Mouse (Mus musculus): ENCODE data around the gene Bend6. TPM values are rescaled to one million over a fixed set of nuclear protein-coding genes. Genes with fewer than 3 reads are reported as not detected.

The Bend6 gene
- polyA plus RNA-seq, 1 experiment, result 0.59 TPM

GRCm38 (mm10) chr1:33830586-33830985, 77.0 kb downstream of the Bend6 start:
- H3K4me1 ChIP-seq (ENCODE audit: control insufficient read depth, insufficient read depth, low read length), result no peaks in the 10 kb centered on the region
- TF ChIP-seq POLR2A (IDR thresholded peaks at IDR 0.05; ENCODE audit: borderline replicate concordance, extremely low read depth, low read depth, low read length) (no peak), CTCF (IDR thresholded peaks at IDR 0.05; ENCODE audit: insufficient read depth, low read length) (no peak)
- no peak overlapping the region for H3K4me3 ChIP-seq (replicated peaks; ENCODE audit: extremely low read depth, low read depth, low read length)
- 68% methylated on average over 4 of the region's 4 CpGs for WGBS
- no peak for DNase-seq

- no peak overlapping the region for H3K4me3 ChIP-seq (replicated peaks; ENCODE audit: extremely low read depth, low read depth, low read length)
- 85% methylated on average over 2 of the region's 2 CpGs for WGBS
- H3K4me1 ChIP-seq (ENCODE audit: control insufficient read depth, insufficient read depth, low read length), result peaks cover 8% of the 10 kb centered on the region
- TF ChIP-seq CTCF (IDR thresholded peaks at IDR 0.05; ENCODE audit: insufficient read depth, low read length) (no peak), POLR2A (IDR thresholded peaks at IDR 0.05; ENCODE audit: borderline replicate concordance, extremely low read depth, low read depth, low read length) (no peak)
- DNase-seq, result no peak
Observed at GRCm38 (mm10) chr1:33817931-33818330, 89.7 kb downstream of the Bend6 start.

GRCm38 (mm10) chr1:33813868-33814794, 93.5 kb downstream of the Bend6 start, which contains the start of gene Zfp451:
Gene Zfp451, minus strand, starts transcription at chr1:33814595.
- H3K4me1 ChIP-seq (ENCODE audit: control insufficient read depth, insufficient read depth, low read length), result peaks cover 11% of the 10 kb centered on the region
- 1% methylated on average over 81 of the region's 85 CpGs for WGBS
- peak; percentile 87 for DNase-seq
- H3K4me3 ChIP-seq (replicated peaks; ENCODE audit: extremely low read depth, low read depth, low read length), result peak within 1 kb of the TSS; percentile 86
- TF ChIP-seq CTCF (IDR thresholded peaks at IDR 0.05; ENCODE audit: insufficient read depth, low read length) (no peak), POLR2A (IDR thresholded peaks at IDR 0.05; ENCODE audit: borderline replicate concordance, extremely low read depth, low read depth, low read length) (peak; percentile 70)

- Histone ChIP-seq H3K4me1 (ENCODE audit: control insufficient read depth, insufficient read depth, low read length) (peaks cover 11% of the 10 kb centered on the region), H3K4me3 (replicated peaks; ENCODE audit: extremely low read depth, low read depth, low read length) (peak overlapping the region; percentile 86)
- DNase-seq, result no peak
- TF ChIP-seq CTCF (IDR thresholded peaks at IDR 0.05; ENCODE audit: insufficient read depth, low read length) (no peak), POLR2A (IDR thresholded peaks at IDR 0.05; ENCODE audit: borderline replicate concordance, extremely low read depth, low read depth, low read length) (no peak)
- 6% methylated on average over 11 of the region's 11 CpGs for WGBS
Observed at GRCm38 (mm10) chr1:33813495-33813867, 94.1 kb downstream of the Bend6 start.

GRCm38 (mm10) chr1:33803323-33803722, 104.3 kb downstream of the Bend6 start:
- WGBS, result 86% methylated on average over 2 of the region's 2 CpGs
- TF ChIP-seq CTCF (IDR thresholded peaks at IDR 0.05; ENCODE audit: insufficient read depth, low read length) (no peak), POLR2A (IDR thresholded peaks at IDR 0.05; ENCODE audit: borderline replicate concordance, extremely low read depth, low read depth, low read length) (no peak)
- Histone ChIP-seq H3K4me1 (ENCODE audit: control insufficient read depth, insufficient read depth, low read length) (no peaks in the 10 kb centered on the region; the same call in 1 of the 2 replicates), H3K4me3 (replicated peaks; ENCODE audit: extremely low read depth, low read depth, low read length) (no peak overlapping the region)
- no peak for DNase-seq

Other genes starting within 250 kb of the Bend6 start
- 2.3 and 4.0 TPM in 2 replicates for gene Prim2, start 238.0 kb downstream of the Bend6 start, polyA plus RNA-seq (2012; rRNA removed)
- gene Rab23, start 187.9 kb downstream of the Bend6 start, polyA plus RNA-seq (2012; rRNA removed), result 11.3 and 17.3 TPM in 2 replicates
- 10.6 and 17.0 TPM in 2 replicates for gene Bag2, start 150.0 kb downstream of the Bend6 start, polyA plus RNA-seq (2012; rRNA removed)
- 4.3 and 5.5 TPM in 2 replicates for gene Zfp451, start 93.2 kb downstream of the Bend6 start, polyA plus RNA-seq (2012; rRNA removed)
- 42.8 and 55.4 TPM in 2 replicates for gene Dst, start 409 bp upstream of the Bend6 start, polyA plus RNA-seq (2012; rRNA removed)

Data from lung, adult 2 months (tissue).